Mouse (Mus musculus): ENCODE results near the gene Tescl. TPM values are rescaled to one million over a fixed set of nuclear protein-coding genes. Genes with fewer than 3 reads are reported as not detected.
A peak's percentile ranks its signal among the peaks of the same experiment; 100 is the strongest.

The Tescl gene
- total RNA-seq, 2 experiments from 2014 or later, result not detected

DNA sequence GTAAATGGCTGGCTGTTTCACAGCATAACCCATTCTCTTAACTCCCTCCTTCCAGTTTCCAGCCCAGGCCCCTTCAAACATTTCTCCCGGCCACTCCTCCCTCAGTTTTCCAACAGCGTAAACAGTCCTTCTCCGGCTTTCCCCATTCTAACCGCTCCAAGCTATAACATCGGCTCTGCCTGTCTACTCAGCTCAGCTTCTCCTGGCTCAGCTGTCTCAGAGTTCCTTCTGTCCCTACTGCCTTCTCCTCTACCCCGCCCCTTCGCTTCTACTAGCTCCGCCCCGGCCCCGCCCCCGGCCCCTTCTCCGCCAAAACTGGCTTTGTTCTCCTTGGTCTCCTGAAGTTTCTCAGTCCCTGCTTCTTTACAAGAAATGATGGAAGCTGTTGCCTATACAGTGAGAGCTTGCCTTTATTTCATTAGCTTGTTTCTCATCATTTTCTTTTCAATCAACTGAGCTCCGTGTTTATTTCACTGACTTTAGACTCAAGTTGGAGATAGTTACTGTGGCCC, 32.9 kb downstream of the Tescl start, which contains the start of gene Zfp61:
Gene Zfp61 (minus strand): TSS at position 462 of the 512 bp plus-strand sequence.
- no peak for DNase-seq (ENCODE audit: low spot score in 2 of 2)

DNA sequence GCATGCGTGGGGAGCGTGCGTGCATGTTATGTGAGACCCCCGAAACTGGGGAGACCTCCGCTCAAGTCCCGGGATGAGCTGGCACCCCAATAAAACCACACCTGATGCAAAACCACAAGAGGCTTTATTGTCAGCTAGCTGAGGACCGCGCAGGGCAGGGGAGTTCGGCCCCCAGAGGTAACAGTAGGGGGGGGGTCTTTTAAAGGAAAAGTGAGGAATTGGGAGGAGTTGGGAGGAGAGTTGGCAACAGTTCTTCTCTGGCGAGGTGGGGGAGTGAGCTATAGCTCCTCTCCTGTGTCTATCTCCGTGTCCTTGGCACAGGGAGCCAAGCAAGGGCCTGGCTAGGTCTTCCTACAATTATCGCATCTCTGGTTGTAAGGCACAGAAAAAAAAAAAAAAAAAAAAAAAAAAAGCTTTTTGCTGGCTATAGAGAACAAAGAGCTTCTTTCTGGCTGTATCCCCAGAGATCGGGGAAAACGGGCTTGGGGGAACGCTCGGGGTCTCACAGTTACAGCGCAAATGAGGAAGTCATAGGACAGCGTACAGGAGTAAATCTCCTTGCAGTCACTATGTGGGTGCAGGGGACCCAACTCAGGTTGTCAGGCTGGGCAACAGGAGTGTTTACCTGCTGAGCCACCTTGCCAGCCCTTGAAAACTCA, 33.8 kb downstream of the Tescl start:
- peak in 1 of 2 experiments; percentile 36 for DNase-seq (ENCODE audit: low spot score in 2 of 2)

DNA sequence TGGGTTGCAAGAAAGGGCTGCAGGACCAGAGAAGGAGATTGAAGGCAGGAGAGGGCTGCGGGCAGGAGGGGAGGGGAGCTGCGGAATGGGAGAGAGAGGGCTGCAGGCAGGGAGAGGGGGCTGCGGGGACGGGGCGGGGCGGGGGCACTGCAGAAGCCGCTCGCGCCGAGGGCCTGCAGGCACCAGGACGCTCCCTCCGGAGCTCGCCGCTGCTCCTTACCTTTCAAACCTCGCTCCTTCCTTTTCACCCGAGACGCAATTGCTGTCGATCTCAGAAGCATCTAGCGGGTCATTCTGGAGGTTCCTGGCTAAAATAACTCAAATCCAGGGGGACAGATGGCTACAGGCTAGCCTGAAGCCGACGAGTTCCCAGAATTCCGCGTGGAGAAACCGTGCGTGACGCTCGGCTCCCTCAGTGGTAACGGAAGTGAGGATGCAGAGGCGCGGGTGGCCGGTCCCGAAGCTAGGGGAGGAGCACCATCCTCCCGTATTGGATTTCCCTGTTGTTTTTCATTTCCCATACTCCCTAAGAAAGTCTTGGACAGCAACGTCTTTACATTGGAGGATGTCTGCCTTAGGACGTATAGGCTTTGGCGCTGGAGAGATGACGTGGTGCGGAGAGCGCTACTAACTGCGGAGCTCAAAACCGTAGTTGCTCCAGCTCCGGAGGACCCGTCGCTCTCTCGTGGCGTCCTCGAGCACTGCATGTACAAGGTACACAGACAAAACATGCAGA, 34.6 kb downstream of the Tescl start:
- DNase-seq (ENCODE audit: low spot score in 2 of 2), result peak; percentile 87 to 90

DNA sequence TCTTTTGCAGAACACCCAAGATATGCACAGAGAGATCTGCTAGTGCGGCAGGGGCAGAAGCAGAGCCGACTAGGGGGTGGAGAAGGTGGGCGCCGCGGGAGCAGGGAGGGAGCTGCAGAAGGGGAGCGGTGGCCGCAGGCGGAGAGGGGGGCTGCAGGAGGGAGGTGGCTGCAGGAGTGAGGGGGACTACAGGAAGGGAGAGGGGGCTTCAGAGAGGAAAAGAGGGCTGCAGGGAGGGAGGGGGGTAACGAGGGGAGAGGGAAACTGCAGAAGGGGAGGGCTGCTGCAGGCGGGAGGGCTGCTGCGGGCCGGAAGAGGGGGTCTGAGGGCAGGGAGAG, 35.1 kb downstream of the Tescl start:
- no peak for DNase-seq (ENCODE audit: low spot score in 2 of 2)

DNA sequence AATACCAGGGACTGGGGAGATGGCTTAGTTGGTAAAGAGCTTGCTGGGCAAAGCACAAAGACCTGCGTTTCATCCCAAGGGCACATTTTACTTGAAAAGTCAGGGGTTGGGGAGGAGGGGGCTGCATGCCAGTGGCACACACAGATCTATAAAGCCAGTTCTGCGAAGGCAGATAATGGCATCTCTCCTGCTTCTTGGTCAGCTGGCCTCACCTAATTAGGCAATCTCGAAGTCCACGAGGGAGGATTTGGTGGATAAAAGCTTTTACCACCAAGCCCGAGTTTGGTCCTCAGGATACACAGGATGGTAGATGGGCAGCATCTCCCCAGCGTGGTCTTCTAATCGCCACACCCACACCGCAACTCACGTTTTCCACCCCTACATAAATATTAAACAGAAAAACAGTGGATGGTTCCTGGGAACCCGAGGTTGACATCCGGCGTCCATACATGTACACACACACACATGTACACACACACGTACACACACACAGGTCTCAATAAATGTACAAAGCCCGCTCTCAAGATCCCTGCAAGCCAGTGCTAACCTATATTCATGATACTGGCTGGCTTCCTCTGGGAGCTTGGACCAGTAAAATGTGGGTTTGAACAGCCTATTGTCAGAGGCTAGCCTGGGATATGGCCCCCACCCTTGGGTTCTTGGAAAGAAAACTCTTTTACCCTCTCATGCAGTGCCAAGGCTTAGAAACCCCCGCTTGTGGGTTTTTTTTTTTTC, 36.2 kb downstream of the Tescl start:
- no peak for DNase-seq (ENCODE audit: low spot score in 2 of 2)

DNA sequence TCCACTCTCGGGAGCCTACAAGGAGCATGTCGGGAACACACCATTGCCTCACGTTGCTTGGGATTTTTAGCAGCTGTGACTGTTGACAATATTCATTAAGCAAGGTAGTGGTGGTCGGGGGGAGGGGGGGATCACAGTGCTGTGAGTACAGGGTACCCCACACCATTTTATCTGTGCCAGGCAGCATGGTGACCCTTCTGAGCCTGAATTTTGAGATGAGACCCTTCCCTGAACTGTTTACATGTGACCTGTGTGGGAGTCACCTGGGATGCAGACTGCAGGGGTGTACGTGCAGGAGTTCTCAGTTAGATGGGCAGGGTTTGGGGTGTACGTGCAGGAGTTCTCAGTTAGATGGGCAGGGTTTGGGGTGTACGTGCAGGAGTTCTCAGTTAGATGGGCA, 37.4 kb downstream of the Tescl start:
- DNase-seq (ENCODE audit: low spot score in 2 of 2), result no peak

DNA sequence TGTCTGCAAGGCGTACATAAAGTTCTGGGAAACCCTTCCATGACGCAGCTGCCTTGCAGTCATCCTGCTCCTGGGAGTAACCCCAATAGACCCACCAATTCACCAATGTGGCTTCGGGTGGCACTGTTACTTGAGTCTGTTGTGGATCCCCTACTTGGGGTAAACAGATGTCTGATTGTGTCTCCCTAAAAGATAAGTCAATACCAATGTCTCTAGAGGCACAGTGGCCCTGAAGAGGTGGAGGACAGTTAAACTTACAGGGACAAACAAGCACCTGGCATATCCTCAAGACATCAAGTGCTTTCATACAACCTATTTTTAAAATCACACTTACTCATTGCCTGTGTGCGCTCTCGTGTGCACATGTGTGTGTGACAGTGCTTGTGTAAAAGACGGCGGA, 38.4 kb downstream of the Tescl start:
- no peak for DNase-seq (ENCODE audit: low spot score in 2 of 2)

DNA sequence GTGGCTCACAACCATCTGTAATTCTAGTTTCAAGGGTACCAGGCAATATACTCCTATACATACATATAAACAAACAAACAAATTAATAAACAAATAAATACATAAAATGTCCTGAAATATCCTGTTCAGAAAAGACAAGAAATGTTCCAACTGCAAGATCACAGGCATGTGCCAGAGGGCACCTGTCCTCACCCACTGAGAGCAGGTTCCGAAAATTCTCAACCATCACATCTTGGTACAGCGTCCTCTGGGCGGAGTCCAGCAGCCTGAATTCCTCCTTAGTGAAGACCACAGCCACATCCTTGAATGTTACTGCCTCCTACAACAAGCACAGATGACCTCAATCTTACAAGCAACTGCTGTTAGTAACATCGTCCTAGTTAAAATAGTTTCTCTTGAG, 39.0 kb downstream of the Tescl start:
- DNase-seq (ENCODE audit: low spot score in 2 of 2), result no peak

DNA sequence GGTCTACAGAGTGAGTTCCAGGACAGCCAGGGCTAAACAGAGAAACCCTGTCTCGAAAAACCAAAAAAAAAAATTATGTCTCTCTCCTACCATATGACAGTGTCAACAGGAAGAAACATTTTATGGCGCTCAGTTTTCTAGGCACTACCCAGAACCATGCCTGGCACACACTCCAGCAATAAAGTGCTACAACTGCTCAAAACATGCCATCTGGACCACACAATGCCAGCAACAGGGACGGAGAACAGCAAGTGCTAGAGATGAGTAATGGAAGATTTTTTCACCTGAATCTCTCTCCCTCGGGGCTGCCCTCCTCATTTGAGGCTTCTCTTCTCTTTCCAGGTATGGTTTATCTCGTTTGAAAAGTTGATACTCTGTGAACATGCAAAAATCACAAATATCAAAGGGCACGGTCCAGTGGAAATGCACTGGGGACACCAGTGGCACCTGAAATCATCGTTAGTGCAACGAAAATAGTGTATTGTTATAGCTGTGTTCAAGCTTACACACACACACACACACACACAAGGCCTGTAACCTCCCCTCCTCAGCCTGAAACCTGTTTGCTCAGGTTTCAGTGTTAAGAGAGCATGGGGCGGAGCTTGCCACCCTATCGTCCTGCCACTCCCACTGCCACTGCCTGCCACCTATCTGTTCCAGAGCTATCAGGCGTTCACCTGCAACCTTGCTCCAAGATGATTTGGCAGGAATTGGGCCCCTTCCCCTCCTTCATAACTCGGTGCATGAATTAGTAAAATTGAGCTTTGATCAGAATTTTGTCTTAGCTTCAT, 40.5 kb downstream of the Tescl start:
- DNase-seq (ENCODE audit: low spot score in 2 of 2), result peak in 1 of 2 experiments; percentile 49

DNA sequence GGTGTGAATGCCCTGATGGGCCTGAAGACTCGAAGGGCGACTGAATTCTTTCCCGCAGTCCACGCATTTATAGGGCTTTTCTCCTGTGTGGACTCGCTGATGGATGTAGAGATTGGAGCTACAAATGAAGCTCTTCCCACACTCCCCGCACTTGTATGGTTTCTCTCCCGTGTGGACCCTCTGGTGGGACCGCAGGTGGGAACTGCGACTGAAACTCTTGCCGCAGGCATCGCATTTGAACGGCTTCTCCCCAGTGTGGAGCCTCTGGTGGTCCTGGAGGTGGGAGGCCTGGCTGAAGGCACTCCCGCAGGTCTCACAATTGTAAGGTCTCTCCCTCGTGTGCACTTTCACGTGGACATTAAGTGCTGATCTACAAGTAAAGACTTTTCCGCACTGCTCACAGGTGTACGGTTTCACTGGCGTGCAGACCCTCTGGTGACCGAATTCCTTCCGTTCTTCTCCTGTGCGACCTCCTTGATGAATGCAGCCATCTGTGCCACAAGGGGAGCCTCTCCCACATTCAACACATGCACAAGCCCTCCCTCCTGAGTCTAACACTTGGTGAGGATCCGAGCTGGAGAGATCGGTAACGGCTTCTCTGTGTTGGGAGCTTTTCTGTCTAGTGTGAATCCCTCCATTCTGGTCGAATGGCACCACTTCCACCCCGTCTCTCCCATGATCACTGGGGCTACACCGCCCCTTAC, 42.2 kb downstream of the Tescl start:
- no peak for DNase-seq (ENCODE audit: low spot score in 2 of 2)

DNA sequence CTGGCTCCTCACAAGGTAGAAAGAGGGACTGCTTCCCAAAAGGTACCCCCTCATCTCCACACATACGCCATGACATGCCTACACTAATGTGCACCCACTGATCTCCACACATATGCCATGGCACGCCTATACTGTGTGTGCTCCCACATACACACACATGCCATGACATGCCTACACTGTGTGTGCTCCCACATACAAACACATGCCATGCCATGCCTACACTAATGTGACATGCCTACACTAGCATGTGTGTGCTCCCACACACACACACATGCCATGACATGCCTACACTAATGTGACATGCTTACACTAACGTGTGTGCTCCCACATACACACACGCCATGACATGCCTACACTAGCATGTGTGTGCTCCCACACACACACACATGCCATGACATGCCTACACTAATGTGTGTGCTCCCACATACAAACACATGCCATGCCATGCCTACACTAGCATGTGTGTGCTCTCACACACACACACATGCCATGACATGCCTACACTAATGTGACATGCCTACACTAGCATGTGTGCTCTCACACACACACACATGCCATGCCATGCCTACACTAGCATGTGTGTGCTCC, 43.5 kb downstream of the Tescl start:
- DNase-seq (ENCODE audit: low spot score in 2 of 2), result no peak

DNA sequence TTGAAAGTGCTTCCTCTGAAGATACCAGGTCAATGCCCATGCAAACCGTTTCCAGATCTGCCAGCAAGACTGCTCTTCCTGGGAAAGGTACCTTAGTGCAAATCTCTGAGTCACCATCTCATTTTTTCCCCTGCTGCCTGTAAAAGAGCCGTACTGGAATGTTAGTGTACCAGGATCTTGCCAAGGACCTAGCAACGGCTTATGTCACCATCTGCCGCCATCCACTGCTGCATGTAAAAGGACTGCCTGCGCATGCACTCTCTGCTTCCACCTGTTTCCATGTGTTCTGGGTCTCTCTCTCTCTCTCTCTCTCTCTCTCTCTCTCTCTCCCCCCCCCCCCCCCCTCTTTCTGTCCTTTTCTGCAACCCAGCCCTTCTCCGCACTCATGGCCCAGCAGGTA, 45.2 kb downstream of the Tescl start:
- peak in 1 of 2 experiments; percentile 64 for DNase-seq (ENCODE audit: low spot score in 2 of 2)

DNA sequence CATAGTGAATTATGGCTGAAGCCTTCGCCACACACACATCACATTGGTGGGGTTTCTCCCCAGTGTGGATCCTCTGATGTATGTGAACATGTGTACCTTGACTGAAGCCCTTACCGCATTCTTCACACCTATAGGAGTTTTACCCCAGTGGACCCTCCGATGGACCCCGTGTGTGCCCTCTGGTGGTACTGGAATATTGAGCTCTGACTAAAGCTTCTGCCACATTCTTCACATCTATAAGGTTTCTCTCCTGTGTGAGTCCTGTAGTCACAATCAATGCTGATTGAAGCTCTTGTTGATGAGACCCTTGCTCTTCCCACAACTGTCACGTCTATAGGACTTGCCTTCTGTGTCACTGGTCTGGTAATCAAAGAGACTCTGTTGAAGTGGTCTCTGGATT, 46.1 kb downstream of the Tescl start:
- DNase-seq (ENCODE audit: low spot score in 2 of 2), result no peak

DNA sequence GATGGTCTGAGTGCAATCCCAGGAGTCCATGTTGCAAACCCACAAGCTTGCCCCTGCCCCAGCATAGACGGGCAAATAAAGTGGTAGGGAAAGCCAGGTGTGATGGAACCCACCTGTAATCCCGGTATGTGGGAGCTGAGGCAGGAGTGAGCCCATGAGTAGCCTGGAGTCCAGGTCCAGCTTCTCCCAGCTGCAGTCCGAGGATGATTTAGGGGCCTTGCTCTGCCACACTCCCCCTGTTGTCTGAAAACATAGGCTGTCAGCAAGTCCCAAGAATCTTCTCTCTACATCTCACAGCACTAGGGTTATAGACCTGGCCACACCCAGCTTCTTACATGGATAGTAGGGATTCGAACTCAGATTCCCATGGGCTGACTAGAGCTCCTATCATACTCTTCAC, 46.8 kb downstream of the Tescl start:
- DNase-seq (ENCODE audit: low spot score in 2 of 2), result no peak

DNA sequence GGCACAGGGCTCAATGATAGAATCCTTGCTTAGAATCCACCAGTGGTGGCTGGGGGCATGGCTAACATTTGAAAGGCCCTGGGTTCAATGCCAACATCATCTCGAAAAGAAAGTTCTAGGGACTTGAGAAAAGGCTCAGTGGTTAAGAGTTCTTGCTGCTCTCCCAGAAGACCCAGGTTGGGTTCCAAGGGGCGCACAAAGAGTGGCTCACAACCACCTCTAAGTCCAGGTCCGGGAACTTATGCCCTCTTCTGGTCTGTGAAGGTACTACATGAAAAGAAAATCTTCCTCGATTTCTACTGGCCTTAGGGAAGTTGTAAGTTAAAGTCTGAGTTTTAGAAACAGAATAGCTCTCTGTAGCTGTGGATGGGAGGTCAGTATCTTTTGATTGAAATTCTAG, 47.6 kb downstream of the Tescl start:
- DNase-seq (ENCODE audit: low spot score in 2 of 2), result no peak

Small RNAs within 50 kb of the gene (microRNA-seq; reads per million reads assigned to microRNA genes)
- gene Gm27592, result 0 reads per million in 2 experiments

Other genes with a start within 250 kb of the Tescl start
- 1 to 10 TPM; 8.4 to 8.6 TPM for gene Zfp112, start 221.6 kb downstream of the Tescl start, total RNA-seq (2021)
- 10 to 100 TPM; 19.0 to 19.2 TPM for gene Zfp235, start 199.8 kb downstream of the Tescl start, total RNA-seq (2021)
- gene Zfp114, start 158.9 kb downstream of the Tescl start, total RNA-seq (2021), result 1 to 10 TPM; 4.0 to 4.3 TPM
- gene Zfp111, start 122.5 kb downstream of the Tescl start, total RNA-seq (2021), result 10 to 100 TPM in 1 of 2 experiments, 1 to 10 TPM in 1; 9.4 to 10.3 TPM
- 1 to 10 TPM; 6.3 to 7.4 TPM for gene Zfp109, start 96.4 kb downstream of the Tescl start, total RNA-seq (2021)
- 1 to 10 TPM; 6.5 to 6.9 TPM for gene Zfp108, start 79.1 kb downstream of the Tescl start, total RNA-seq (2021)
- 10 to 100 TPM in 1 of 2 experiments, 1 to 10 TPM in 1; 9.7 to 12.5 TPM for gene Zfp93, start 63.5 kb downstream of the Tescl start, total RNA-seq (2021)
- gene Zfp61, start 32.7 kb downstream of the Tescl start, total RNA-seq (2021), result 10 to 100 TPM; 20.5 to 21.1 TPM
- 10 to 100 TPM; 13.3 to 13.9 TPM for gene Zfp94, start 17.3 kb downstream of the Tescl start, total RNA-seq (2021)
- gene Lypd5, start 15.3 kb upstream of the Tescl start, total RNA-seq (2021), result not detected
- under 1 TPM; 0.41 to 0.81 TPM for gene Kcnn4, start 36.3 kb upstream of the Tescl start, total RNA-seq (2021)
- gene Smg9, start 65.7 kb upstream of the Tescl start, total RNA-seq (2021), result 10 to 100 TPM; 29.1 to 33.8 TPM
- not detected for gene Irgc1, start 118.4 kb upstream of the Tescl start, total RNA-seq (2021)
- gene Plaur, start 128.5 kb upstream of the Tescl start, total RNA-seq (2021), result 1 to 10 TPM in 1 of 2 experiments, under 1 TPM in 1; 0.76 to 1.0 TPM
- 100 to 1,000 TPM; 220 to 227 TPM for gene Cadm4, start 148.1 kb upstream of the Tescl start, total RNA-seq (2021)
- 10 to 100 TPM; 38.1 to 43.3 TPM for gene Zfp428, start 173.1 kb upstream of the Tescl start, total RNA-seq (2021)
- gene AC161166.1, start 178.5 kb upstream of the Tescl start, total RNA-seq (2021), result not detected
- 10 to 100 TPM; 87.5 to 89.7 TPM for gene Irgq, start 196.8 kb upstream of the Tescl start, total RNA-seq (2021)
- gene Pinlyp, start 212.2 kb upstream of the Tescl start, total RNA-seq (2021), result not detected
- gene Xrcc1, start 212.4 kb upstream of the Tescl start, total RNA-seq (2021), result 10 to 100 TPM; 41.0 to 46.8 TPM

Measured in layer of hippocampus, postnatal 14 days (tissue).